Mouse (Mus musculus): ENCODE data around the gene Tango2.

Gene Tango2

DNA sequence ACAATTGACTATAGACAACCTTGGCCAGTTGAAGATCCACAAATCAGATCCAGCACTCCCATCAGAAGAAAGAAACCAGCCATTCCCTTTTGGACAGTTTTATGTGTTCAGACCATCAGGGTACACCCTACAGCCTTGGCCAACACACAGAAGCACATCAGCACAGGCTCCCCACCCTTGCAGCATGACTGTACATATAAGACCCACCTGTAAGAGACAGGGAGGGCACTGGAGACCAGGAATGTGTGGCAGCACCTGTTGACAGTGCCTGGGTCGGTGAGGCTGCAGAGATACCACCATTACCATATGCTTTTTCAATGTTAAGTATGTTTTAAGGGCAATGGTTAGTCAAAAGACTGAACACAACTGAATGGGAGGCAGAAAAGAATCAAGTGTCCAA lies 94.0 kb downstream of the Tango2 start:
- no peak for DNase-seq (ENCODE audit: low spot score in 2 of 2)

DNA sequence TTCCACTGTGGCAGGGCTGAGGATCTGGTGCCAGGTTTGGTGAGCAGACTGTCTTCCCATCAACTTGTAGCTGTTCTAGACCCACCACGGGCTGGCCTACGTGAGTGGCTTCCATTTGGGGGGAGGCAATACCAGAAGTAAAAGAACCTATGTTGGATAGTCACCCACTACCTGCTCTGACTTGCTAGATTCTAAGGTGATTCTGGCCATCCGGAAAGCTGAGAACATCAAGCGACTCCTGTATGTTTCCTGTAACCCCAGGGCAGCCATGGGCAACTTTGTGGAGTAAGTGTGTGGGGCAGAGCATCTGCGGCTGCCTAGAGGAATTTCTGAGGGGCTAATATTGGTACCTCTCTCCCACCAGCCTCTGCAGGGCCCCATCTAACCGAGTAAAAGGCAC lies 95.2 kb downstream of the Tango2 start:
- DNase-seq (ENCODE audit: low spot score in 2 of 2), result no peak

DNA sequence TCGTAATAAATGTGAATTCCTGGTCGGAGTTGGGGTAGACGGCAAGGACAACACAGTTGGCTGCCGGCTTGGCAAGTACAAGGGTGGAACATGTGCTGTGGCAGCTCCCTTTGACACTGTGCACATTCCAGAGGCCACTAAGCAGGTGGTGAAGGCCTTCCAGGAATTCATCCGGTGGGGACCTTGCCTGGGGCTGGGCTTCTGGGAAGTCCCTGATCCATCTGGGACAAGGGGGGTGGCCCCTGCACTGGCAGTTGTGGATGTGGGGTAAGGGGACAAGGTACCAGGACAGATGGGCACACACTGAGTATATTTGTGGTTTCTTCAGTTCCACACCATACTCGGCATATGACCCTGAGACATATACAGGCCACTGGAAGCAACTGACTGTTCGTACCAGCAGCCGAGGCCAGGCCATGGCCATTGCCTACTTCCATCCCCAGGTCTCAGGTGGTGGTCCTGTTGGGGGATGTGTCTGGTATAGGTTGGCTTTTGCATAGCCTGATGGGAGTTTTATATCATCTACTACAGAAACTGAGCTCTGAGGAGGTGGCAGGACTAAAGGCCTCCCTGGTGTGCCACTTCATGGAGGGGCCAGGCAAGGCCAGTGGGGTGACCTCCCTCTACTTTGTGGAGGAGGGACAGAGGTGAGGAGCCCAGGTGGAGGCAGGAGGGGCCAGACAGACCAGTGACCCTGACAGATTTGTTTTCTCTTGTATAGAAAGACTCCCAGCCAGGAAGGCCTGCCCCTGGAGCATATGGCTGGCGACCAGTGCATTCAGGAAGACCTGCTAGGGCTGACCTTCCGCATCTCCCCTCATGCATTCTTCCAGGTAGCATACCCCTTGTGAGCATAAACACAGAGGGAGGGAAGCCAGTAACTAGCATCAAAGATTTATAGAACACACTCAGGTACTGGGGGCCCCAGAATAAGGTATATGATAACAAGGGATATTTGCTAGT lies 96.8 kb downstream of the Tango2 start:
- no peak for DNase-seq (ENCODE audit: low spot score in 2 of 2)

All from spleen, postnatal 36 days (tissue).